In genomic region chr15:98804054-98804453, GRCm38 (mm10) we compare ENCODE assay signal across 7 mouse cellular contexts. TPM values are rescaled to one million over a fixed set of nuclear protein-coding genes. Genes with fewer than 3 reads are reported as not detected.
DNase-seq lines count a peak whose midpoint lies in the region; ATAC-seq and TF ChIP-seq lines count a peak whose summit lies in the region.

No protein-coding gene starts in this region.

- peak; percentile 93 for DNase-seq in adrenal gland, postnatal 10 days
- peak; percentile 61 for DNase-seq in embryo, embryonic 11.5 days (ENCODE audit: low read depth, low spot score)
- peak; percentile 96 for DNase-seq in heart, adult 11 months
- DNase-seq in left cerebral cortex, postnatal 36 days (ENCODE audit: low spot score in 2 of 2) = peak; percentile 89 to 90
- peak; percentile 87 for DNase-seq in midbrain, embryonic 10.5 days (ENCODE audit: low spot score)
- DNase-seq in right cerebral cortex, postnatal 4 days = peak; percentile 91

- peak overlapping the region; percentile 49 for H3K4me2 ChIP-seq in intestine, postnatal 0 days (replicated peaks; ENCODE audit: low read depth)

- no peaks in the 10 kb centered on the region for H3K9me3 ChIP-seq in intestine, postnatal 0 days (ENCODE audit: control insufficient read depth)
- H3K9me3 ChIP-seq in midbrain, embryonic 10.5 days (replicated peaks) = no peaks in the 10 kb centered on the region

- 0 out of 2 replicates have a peak, but pooled peaks cover 19% of the 10 kb centered on the region for H3K4me1 ChIP-seq in intestine, postnatal 0 days (replicated peaks; ENCODE audit: control insufficient read depth, insufficient read depth, low read length)
- H3K4me1 ChIP-seq in midbrain, embryonic 10.5 days = peaks cover 72% of the 10 kb centered on the region

- no peak overlapping the region for H3K4me3 ChIP-seq in intestine, postnatal 0 days (ENCODE audit: low read depth, low read length)
- peak overlapping the region; percentile 32; the same call in 1 of the 2 replicates for H3K4me3 ChIP-seq in midbrain, embryonic 10.5 days

- no peaks in the 10 kb centered on the region for H3K36me3 ChIP-seq in intestine, postnatal 0 days (ENCODE audit: control insufficient read depth, insufficient read depth)
- no peaks in the 10 kb centered on the region for H3K36me3 ChIP-seq in midbrain, embryonic 10.5 days

- ATAC-seq in intestine, postnatal 0 days = peak; percentile 32

- intact Hi-C loops in left cerebral cortex, postnatal 36 days (cut with DNase I) = no loop called here

- peak; percentile 90 for TF ChIP-seq CTCF in intestine, postnatal 0 days (IDR thresholded peaks at IDR 0.05; ENCODE audit: low read depth)

- H3K27me3 ChIP-seq in intestine, postnatal 0 days (replicated peaks; ENCODE audit: control insufficient read depth, insufficient read depth, low read length) = peaks cover 89% of the 10 kb centered on the region
- H3K27me3 ChIP-seq in midbrain, embryonic 10.5 days (ENCODE audit: low read depth, poor library complexity, severe bottlenecking) = peaks cover 100% of the 10 kb centered on the region

- H3K9ac ChIP-seq in intestine, postnatal 0 days (ENCODE audit: low read depth, low read length) = no peak overlapping the region

- whole genome bisulfite sequencing in intestine, postnatal 0 days = under 1% methylated on average over 32 of the region's 32 CpGs
- WGBS in midbrain, embryonic 10.5 days = under 1% methylated on average over 32 of the region's 32 CpGs

- peak overlapping the region; percentile 91; the same call in 1 of the 2 replicates for H3K27ac ChIP-seq in intestine, postnatal 0 days (ENCODE audit: low read depth, low read length)
- H3K27ac ChIP-seq in midbrain, embryonic 10.5 days (replicated peaks) = no peak overlapping the region

RNA-seq across cellular contexts. Expression of gene Ddn, which starts 5.2 kb away (rescaled TPM):
- under 1 TPM; 0.09 to 0.21 TPM for total RNA-seq in adrenal gland, postnatal 10 days (2021)
- polyA plus RNA-seq in intestine, postnatal 0 days (2015; fragmentation: Nextera tagmentation; extraction: Ambion mirVana) = 0.07 TPM in 1 of 2 replicates, not detected in the other
- total RNA-seq in left cerebral cortex, postnatal 36 days (2021) = 100 to 1,000 TPM; 827 to 848 TPM
- 0.54 and 0.82 TPM in 2 replicates for polyA plus RNA-seq in midbrain, embryonic 10.5 days (2016; fragmentation: Nextera tagmentation; extraction: Ambion mirVana)

RNA-seq across cellular contexts. Expression of gene Wnt1, which starts 14.4 kb away (rescaled TPM):
- under 1 TPM in 1 of 2 experiments, not detected in 1; 0.12 TPM for total RNA-seq in adrenal gland, postnatal 10 days (2021)
- not detected in 2 replicates for polyA plus RNA-seq in intestine, postnatal 0 days (2015; fragmentation: Nextera tagmentation; extraction: Ambion mirVana)
- not detected for total RNA-seq in left cerebral cortex, postnatal 36 days (2021)
- polyA plus RNA-seq in midbrain, embryonic 10.5 days (2016; fragmentation: Nextera tagmentation; extraction: Ambion mirVana) = 22.0 and 24.0 TPM in 2 replicates

RNA-seq across cellular contexts. Expression of gene Wnt10b, which starts 26.1 kb away (rescaled TPM):
- total RNA-seq in adrenal gland, postnatal 10 days (2021) = 1 to 10 TPM in 1 of 2 experiments, under 1 TPM in 1; 0.96 to 1.1 TPM
- polyA plus RNA-seq in intestine, postnatal 0 days (2015; fragmentation: Nextera tagmentation; extraction: Ambion mirVana) = 0.08 TPM in 1 of 2 replicates, not detected in the other
- total RNA-seq in left cerebral cortex, postnatal 36 days (2021) = 1 to 10 TPM in 1 of 2 experiments, under 1 TPM in 1; 0.59 to 1.1 TPM
- 0.14 and 0.24 TPM in 2 replicates for polyA plus RNA-seq in midbrain, embryonic 10.5 days (2016; fragmentation: Nextera tagmentation; extraction: Ambion mirVana)

RNA-seq across cellular contexts. Expression of gene Prkag1, which starts 27.3 kb away (rescaled TPM):
- 10 to 100 TPM; 65.7 to 71.5 TPM for total RNA-seq in adrenal gland, postnatal 10 days (2021)
- 67.0 and 67.3 TPM in 2 replicates for polyA plus RNA-seq in intestine, postnatal 0 days (2015; fragmentation: Nextera tagmentation; extraction: Ambion mirVana)
- total RNA-seq in left cerebral cortex, postnatal 36 days (2021) = 10 to 100 TPM; 49.1 to 50.0 TPM
- polyA plus RNA-seq in midbrain, embryonic 10.5 days (2016; fragmentation: Nextera tagmentation; extraction: Ambion mirVana) = 90.4 and 94.9 TPM in 2 replicates

RNA-seq across cellular contexts. Expression of gene Arf3, which starts 41.0 kb away (rescaled TPM):
- 10 to 100 TPM; 92.4 to 94.7 TPM for total RNA-seq in adrenal gland, postnatal 10 days (2021)
- 31.8 and 35.3 TPM in 2 replicates for polyA plus RNA-seq in intestine, postnatal 0 days (2015; fragmentation: Nextera tagmentation; extraction: Ambion mirVana)
- total RNA-seq in left cerebral cortex, postnatal 36 days (2021) = 100 to 1,000 TPM; 721 to 734 TPM
- polyA plus RNA-seq in midbrain, embryonic 10.5 days (2016; fragmentation: Nextera tagmentation; extraction: Ambion mirVana) = 41.2 and 43.2 TPM in 2 replicates

Comparison
In these comparisons a context has a peak if more than half of its experiments do, and no peak if none do; other contexts are left out.
1. RNA of gene Ddn, which starts 5.2 kb away (total RNA-seq): 827 to 848 TPM in left cerebral cortex, postnatal 36 days; 0.09 to 0.21 TPM in adrenal gland, postnatal 10 days; every median in the first group is over 100 times any median in the second.
2. Peak in every context shown above with its lines, with median percentiles within 50 percentile points of each other: DNase-seq.